Mouse (Mus musculus) hindbrain, embryonic 12.5 days (tissue): Measurements from ENCODE around the gene Atp1a4. TPM values are rescaled to one million over a fixed set of nuclear protein-coding genes. Genes with fewer than 3 reads are reported as not detected.

ENCODE experiments used
- ATAC-seq: fragments of 200-750 bp; cut with Nextera tagmentation; 2 replicates; pipeline ENCODE4 v1.8.0; 2017; ENCODE audit warnings: moderate TSS enrichment; ENCODE audit not compliant: low FRiP score
- H3K27ac ChIP-seq: fragments of 300-500 bp; sonication (generic); 2 replicates; pipeline ENCODE4 v1.5.1; 2016; ENCODE audit warnings: mild to moderate bottlenecking
- H3K27me3 ChIP-seq: fragments of 300-500 bp; sonication (generic); 2 replicates; pipeline ENCODE4 v1.6.1; 2016; ENCODE audit warnings: mild to moderate bottlenecking
- H3K36me3 ChIP-seq: fragments of 300-500 bp; sonication (generic); 2 replicates; pipeline ENCODE4 v1.6.1; 2016; ENCODE audit warnings: mild to moderate bottlenecking
- H3K4me1 ChIP-seq: fragments of 300-500 bp; sonication (generic); 2 replicates; pipeline ENCODE4 v1.6.1; 2016
- H3K4me2 ChIP-seq: fragments of 300-500 bp; sonication (generic); replicated peaks from 2 replicates; pipeline ENCODE4 v1.6.1; 2016; ENCODE audit warnings: mild to moderate bottlenecking
- H3K4me3 ChIP-seq: fragments of 300-500 bp; sonication (generic); 2 replicates; pipeline ENCODE4 v1.5.1; 2016; ENCODE audit warnings: mild to moderate bottlenecking
- H3K9ac ChIP-seq: fragments of 300-500 bp; sonication (generic); 2 replicates; pipeline ENCODE4 v1.6.1; 2016; ENCODE audit warnings: mild to moderate bottlenecking, moderate library complexity
- H3K9me3 ChIP-seq: fragments of 300-500 bp; sonication (generic); replicated peaks from 2 replicates; pipeline ENCODE4 v1.6.1; 2016; ENCODE audit warnings: mild to moderate bottlenecking
- whole genome bisulfite sequencing: fragments of 180-500 bp; shearing (Covaris S2); methylation state at CpG from one replicate; pipeline ENCODE4 v1.1.7; 2016; 5-methylcytosine and 5-hydroxymethylcytosine counted together
- polyA plus RNA-seq: library from polyadenylated mRNA; unstranded; fragments of >200 nt; fragmentation: Nextera tagmentation; extraction: Ambion mirVana; gene quantifications from 2 replicates; pipeline ENCODE4 v1.2.1, GENCODE M21; 2016

The Atp1a4 gene
- polyA plus RNA-seq, 1 experiment from 2014 or later: not detected

DNA sequence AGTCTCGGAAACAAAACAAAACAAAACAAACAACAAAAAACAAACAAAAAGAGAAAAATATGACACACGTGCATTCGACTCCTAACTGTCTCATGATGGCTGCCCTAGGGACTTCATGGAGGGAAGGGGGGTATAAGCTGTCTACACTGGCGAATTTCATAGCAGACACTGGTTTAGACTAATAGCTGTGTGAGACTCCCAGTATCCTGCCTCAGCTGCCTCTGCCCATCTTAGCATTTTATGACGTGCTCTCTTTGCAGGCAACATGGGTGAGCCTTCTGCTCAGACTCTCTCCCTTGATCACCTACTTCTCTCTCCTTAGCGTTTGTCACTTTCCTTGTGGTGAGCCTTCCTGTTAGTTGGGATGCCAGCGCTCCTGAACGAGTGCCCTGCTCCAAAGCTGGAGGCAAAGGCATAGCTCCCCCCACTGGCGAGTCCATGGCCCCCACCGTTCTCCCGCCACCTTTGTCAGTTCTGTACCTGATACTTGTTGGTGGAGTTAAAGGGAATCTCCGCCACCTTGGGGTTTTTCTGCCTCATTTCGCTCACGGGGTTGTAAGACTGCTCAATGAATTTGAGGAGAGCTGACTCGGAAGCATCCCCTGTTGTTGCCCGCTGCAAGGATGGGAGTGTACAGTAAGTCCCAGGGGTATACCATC is 14.5 kb downstream of the Atp1a4 start:
- no peak overlapping the region for H3K9ac ChIP-seq
- peak overlapping the region; percentile 21 for H3K4me2 ChIP-seq
- ATAC-seq: no peak
- peaks cover 21% of the 10 kb centered on the region for H3K27me3 ChIP-seq
- no peak overlapping the region for H3K27ac ChIP-seq
- no peak overlapping the region for H3K4me3 ChIP-seq
- H3K36me3 ChIP-seq: no peaks in the 10 kb centered on the region
- peaks cover 37% of the 10 kb centered on the region for H3K4me1 ChIP-seq
- 32% methylated on average over 16 of the region's 16 CpGs for WGBS
- no peaks in the 10 kb centered on the region for H3K9me3 ChIP-seq

DNA sequence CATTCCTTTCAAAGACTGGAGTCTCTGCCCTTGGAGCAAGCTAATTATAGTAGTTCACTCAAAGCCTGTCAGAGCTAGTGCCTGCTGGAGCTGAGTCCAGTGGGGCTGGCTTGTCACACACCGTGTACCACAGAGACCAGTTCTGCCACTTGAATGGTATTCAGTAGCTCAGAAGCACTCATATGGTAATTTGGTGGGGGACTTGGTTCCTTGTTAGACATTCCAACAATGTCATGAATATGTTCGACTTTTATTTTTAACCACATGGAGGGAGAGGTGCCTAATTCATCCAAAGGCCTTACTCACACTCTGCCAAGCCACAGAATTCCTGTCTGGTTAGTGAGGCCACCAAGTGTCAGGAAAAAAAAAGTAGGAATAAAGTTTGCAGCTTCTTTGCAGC is 15.8 kb downstream of the Atp1a4 start:
- H3K4me3 ChIP-seq: no peak overlapping the region
- no peaks in the 10 kb centered on the region for H3K36me3 ChIP-seq
- peaks cover 35% of the 10 kb centered on the region for H3K4me1 ChIP-seq
- 0 out of 2 replicates have a peak overlapping the region, but pooled peaks have one; percentile 23 for H3K27ac ChIP-seq
- H3K9ac ChIP-seq: no peak overlapping the region
- WGBS: 19% methylated on average over 2 of the region's 2 CpGs
- H3K4me2 ChIP-seq: no peak overlapping the region
- ATAC-seq: peak; percentile 76
- H3K27me3 ChIP-seq: peaks cover 21% of the 10 kb centered on the region
- H3K9me3 ChIP-seq: no peaks in the 10 kb centered on the region

DNA sequence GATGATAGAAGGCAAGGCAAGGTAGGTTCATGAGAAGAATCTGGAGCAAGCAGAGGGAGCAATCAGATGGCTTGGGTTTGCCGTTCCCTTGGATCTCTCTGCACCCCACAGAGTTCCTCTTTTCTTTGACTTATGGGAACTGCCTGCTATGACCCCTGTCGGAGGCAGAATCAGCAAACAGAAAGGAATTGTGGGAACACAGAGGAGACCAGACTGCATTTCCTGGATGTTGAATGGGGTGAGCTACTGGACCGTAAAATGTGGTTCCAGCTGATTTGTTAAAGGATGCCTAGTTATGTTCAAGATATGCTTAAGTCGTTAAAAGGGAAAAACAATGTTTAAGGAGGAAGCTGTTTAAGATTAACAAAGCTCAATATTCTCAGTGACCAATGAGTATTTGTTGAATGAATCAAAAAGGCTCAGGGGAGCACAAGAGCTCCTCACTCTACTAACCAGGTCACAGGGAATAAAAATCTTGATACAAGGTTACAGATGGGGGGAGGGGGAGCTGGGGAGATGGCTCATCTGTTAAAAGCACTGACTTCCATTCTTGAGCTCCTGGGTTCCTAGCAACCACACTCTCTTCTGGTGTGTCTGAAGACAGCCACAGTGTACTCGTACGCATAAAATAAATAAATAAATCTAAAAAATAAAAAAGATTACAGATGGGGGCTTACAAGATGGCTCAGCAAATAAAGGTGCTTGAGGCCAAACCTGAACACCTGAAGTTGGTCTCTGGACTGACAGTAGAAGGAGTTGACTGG is 17.1 kb downstream of the Atp1a4 start:
- Histone ChIP-seq H3K4me2 (no peak overlapping the region), H3K9me3 (no peaks in the 10 kb centered on the region), H3K27ac (no peak overlapping the region; the same call in 1 of the 2 replicates), H3K27me3 (peaks cover 21% of the 10 kb centered on the region), H3K4me1 (peaks cover 35% of the 10 kb centered on the region), H3K36me3 (no peaks in the 10 kb centered on the region), H3K9ac (no peak overlapping the region), H3K4me3 (no peak overlapping the region)
- WGBS: 25% methylated on average over 6 of the region's 6 CpGs
- no peak for ATAC-seq

DNA sequence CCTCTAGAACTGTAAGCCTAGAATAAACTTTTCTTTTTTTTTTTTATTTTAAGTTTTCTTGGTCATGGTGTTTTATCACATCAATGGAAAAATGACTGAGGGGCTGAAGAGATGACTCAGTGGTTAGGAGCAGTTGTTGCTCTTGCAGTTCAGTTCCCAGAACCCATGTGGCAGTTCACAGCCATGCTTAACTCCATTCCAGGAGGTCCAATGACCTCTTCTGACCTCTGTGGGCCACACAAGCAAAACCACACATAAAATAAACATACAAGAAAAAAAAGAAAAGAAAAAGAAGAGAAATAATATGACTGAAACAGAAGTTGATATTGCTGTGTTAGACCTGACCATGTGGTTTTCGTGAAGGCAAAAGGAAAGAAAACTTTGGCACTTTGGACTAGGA is 29.0 kb downstream of the Atp1a4 start:
- H3K4me1 ChIP-seq: no peaks in the 10 kb centered on the region
- no peak for ATAC-seq
- H3K9me3 ChIP-seq: no peaks in the 10 kb centered on the region
- no peak overlapping the region for H3K4me3 ChIP-seq
- no peak overlapping the region for H3K4me2 ChIP-seq
- H3K9ac ChIP-seq: no peak overlapping the region
- 86% methylated on average over 1 of the region's 1 CpGs for whole genome bisulfite sequencing
- H3K27ac ChIP-seq: no peak overlapping the region
- no peaks in the 10 kb centered on the region for H3K36me3 ChIP-seq
- H3K27me3 ChIP-seq: no peaks in the 10 kb centered on the region

DNA sequence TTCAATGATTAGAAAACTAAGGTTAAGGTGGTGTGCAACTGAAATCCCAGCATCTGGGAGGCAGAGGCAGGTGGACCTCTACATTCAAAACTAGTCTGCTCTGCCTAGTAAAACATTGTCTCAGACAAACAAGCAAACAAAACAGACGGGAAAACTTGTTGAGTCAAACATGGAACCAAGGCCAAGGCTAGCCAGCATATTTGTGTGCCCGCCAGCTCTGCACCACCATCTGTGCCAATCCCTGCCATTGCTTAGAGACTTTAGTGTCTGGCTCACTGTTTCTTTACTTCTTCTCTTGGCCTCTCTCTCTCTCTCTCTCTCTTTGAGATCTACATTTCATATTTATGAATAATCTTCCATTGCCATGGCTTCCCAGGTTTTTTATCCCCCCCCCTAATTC is 30.0 kb downstream of the Atp1a4 start:
- Histone ChIP-seq H3K4me1 (no peaks in the 10 kb centered on the region), H3K27ac (no peak overlapping the region), H3K9ac (no peak overlapping the region), H3K36me3 (no peaks in the 10 kb centered on the region), H3K27me3 (no peaks in the 10 kb centered on the region), H3K9me3 (no peaks in the 10 kb centered on the region), H3K4me2 (no peak overlapping the region), H3K4me3 (no peak overlapping the region)
- ATAC-seq: no peak
- 88% methylated on average over 2 of the region's 2 CpGs for WGBS

DNA sequence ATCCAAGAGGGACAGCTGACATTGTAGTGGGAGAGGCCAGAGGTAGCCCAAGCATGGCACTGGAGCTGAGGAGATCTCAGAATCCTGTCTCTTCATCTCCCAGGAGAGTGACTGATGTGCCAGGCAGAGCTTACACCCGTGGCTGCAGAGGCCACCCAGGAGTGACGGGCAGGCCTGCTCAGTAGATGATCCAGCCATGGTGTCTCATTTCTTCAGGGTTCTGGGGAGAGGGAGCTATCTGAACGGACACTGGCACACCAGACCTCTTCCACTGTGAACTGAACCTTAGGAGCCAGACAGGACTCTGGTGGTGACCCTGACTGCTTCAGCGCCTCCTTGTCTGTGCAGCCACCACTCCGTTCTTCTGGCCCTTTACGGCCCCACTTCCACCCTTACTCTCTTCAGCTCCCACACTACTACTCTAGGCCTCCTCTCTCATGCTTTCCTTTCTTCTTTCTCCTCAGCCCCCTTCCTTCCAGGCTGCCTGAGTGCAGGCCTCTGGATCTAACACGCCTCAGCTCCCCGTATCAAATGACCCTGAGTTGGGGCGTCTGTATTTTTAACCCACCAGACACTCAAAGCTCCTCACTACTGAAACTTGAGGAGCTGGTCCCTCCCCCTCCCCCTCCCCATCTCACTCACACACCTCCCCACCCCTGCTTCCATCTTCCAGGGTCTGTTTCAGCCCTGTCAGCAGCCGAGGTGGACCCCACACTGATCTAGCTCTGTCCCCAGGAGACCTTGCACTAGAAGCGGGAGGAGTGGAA is 36.7 kb downstream of the Atp1a4 start:
- no peaks in the 10 kb centered on the region for H3K36me3 ChIP-seq
- 39% methylated on average over 11 of the region's 11 CpGs for WGBS
- H3K9ac ChIP-seq: no peak overlapping the region
- no peaks in the 10 kb centered on the region for H3K27me3 ChIP-seq
- H3K4me2 ChIP-seq: no peak overlapping the region
- 0 out of 2 replicates have a peak, but pooled peaks have one; percentile 6 for ATAC-seq
- H3K4me3 ChIP-seq: no peak overlapping the region
- peak overlapping the region; percentile 70 for H3K27ac ChIP-seq
- no peaks in the 10 kb centered on the region for H3K9me3 ChIP-seq
- peaks cover 51% of the 10 kb centered on the region for H3K4me1 ChIP-seq

DNA sequence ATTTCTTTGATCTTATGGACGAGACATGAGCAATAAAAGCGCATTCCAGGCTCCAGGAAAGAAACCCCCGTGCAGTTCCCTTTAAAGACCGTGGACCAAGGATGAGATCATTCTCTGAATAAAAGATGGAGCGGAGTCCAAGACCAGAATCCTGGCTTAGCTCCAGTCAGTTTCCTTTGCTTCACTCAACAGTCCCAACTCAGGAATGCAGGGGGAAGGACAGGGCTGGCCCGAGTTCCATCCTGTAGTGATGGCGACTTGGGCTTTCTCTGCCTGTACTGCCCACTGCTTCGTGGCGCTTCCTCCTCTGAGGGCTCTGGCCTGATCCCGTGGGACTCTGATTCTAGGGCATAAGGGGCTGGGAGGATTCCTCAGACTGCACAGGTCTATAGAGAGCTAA is 37.8 kb downstream of the Atp1a4 start:
- Histone ChIP-seq H3K9me3 (no peaks in the 10 kb centered on the region), H3K27me3 (no peaks in the 10 kb centered on the region), H3K9ac (no peak overlapping the region), H3K36me3 (no peaks in the 10 kb centered on the region), H3K4me1 (peaks cover 51% of the 10 kb centered on the region), H3K4me2 (no peak overlapping the region), H3K4me3 (no peak overlapping the region), H3K27ac (peak overlapping the region; percentile 55)
- ATAC-seq: no peak
- 47% methylated on average over 10 of the region's 10 CpGs for WGBS

DNA sequence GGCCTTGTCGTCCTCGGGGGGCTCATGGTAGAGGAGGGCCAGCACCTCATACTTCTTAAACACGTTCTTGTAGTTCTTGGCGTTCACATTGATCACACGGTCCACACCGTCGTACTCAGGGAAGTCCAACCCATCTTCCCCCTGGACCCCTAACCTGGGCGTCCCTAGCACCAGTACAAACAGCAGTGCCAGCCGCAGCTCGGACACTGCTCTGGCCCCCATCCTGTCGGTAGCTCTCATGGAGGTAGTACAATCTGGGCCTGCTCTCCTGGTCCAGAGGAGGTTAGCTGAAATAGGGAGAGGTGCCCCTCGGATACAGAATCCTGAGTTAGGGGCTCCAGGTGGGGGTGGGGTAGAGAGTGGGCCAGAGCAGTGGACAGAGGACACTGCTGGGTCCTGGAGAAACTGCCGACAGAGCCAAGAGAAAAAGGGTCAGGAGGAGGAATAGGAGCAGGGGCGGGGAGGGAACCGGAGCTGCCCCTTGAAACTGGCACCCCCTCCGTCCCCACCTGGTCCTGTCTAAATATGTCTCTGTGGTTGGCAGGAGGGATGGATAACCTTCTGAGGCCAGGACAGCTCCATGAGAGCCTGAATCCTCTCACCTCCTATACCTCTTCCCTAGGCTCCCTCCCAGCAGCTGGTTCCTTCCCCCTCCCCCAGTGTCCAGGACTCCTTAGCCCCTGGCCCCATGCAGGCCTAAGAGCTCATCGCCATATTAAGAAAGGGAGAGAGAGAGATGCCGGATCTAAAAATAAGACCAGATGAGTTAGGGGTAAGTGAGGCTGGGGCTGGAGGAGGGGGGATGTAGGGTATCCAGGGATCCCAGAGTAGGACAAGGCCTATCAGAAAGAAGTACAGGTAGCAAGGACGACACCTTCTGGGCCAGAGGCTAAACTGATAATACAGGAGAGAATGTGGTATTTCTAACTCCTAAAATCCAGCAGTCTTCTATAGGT is 38.5 kb downstream of the Atp1a4 start, which contains the start of gene Casq1:
TSS of gene Casq1 (minus strand) at position 418 of the 956 bp plus-strand sequence.
- no peaks in the 10 kb centered on the region for H3K9me3 ChIP-seq
- no peak within 1 kb of the TSS for H3K4me3 ChIP-seq
- no peaks in the 10 kb centered on the region for H3K27me3 ChIP-seq
- H3K27ac ChIP-seq: peak within 1 kb of the TSS; percentile 55
- 82% methylated on average over 19 of the region's 19 CpGs for WGBS
- no peak for ATAC-seq
- peaks cover 51% of the 10 kb centered on the region for H3K4me1 ChIP-seq
- no peak within 1 kb of the TSS for H3K4me2 ChIP-seq
- no peak within 1 kb of the TSS for H3K9ac ChIP-seq
- H3K36me3 ChIP-seq: no peaks in the 10 kb centered on the region

DNA sequence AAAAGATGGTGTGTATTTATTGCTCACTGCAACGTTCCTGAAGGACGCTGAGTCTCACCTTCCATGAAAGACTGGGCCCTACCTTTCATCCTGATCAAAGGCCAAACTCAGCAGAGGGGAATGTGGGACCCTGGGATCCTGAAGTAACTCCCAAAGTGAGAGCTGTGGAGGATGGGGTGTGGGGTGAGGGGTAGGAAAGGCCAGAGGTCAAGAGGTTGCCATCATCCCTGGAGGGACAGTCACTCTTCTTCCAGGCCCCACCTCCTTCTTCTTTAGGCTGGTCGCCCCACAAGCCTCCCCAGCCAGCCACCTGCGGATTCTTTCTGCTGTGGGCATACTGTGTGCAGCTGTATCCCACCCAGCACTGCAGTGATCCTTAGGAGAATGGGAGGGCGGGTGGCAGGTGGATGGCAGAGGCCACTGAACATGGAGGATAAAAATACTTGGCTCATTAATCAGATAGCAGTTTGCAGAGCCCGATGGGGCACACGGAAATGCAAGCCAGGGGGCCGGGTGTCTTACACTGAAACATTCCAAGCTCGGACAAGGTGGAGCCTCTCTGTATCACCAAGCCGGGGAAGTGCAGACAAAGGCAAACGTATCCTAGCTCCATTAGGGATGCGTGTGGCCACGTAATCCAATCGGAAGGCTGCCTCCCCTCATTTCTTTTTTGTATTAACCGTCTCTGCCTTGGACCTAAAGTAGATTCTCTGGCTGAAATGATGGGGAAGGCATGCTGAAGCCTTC is 39.9 kb downstream of the Atp1a4 start:
- Histone ChIP-seq H3K9ac (no peak overlapping the region), H3K4me3 (no peak overlapping the region), H3K27ac (no peak overlapping the region), H3K4me2 (no peak overlapping the region), H3K4me1 (peaks cover 57% of the 10 kb centered on the region), H3K9me3 (no peaks in the 10 kb centered on the region), H3K36me3 (no peaks in the 10 kb centered on the region), H3K27me3 (no peaks in the 10 kb centered on the region)
- no peak for ATAC-seq
- 45% methylated on average over 15 of the region's 15 CpGs for WGBS

DNA sequence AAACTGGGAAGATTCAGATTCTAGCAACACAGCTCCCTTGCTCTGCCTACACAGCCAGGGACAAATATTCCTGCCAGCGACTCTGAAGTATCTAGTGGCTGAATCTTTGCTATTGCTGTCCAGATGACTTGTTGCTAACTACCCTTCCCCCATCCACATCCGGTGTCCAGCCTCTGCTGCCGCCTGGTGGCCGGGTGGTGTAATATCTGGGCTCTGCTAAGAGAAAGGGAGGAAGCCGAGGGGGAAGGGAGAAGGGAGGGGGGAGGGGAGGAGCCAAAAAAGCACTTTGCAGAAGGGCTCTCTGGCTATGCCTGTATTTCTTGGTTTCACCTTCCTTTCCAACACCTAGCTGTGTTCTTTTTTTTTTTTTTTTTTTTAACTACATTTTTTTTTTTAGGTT is 41.1 kb downstream of the Atp1a4 start:
- 0% methylated on average over 5 of the region's 5 CpGs for WGBS
- Histone ChIP-seq H3K27me3 (no peaks in the 10 kb centered on the region), H3K9ac (no peak overlapping the region), H3K9me3 (no peaks in the 10 kb centered on the region), H3K4me3 (no peak overlapping the region), H3K36me3 (no peaks in the 10 kb centered on the region), H3K27ac (peak overlapping the region; percentile 52), H3K4me2 (peak overlapping the region; percentile 30), H3K4me1 (peaks cover 61% of the 10 kb centered on the region)
- peak; percentile 11; the same call in 1 of the 2 replicates for ATAC-seq

DNA sequence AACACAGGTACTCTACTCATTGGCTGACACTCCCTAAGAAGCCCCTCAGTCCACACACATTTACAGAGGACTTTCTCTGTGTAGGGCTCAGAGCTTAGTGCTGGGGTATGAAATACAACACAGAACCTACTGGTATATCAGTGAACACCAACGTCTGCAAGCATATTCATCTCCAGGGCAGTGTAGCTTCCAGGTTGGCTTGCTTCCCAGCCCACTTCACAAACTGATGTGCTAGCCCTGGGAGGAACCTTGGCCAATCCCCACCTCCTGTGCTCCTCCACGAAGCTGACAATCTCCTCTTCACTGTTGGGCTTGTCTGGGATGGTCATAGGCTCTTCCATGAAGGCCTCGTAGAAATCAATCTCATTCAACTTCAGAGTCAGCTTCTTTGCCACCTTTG is 43.5 kb downstream of the Atp1a4 start:
- no peaks in the 10 kb centered on the region for H3K9me3 ChIP-seq
- H3K4me3 ChIP-seq: no peak overlapping the region
- no peak overlapping the region for H3K9ac ChIP-seq
- H3K4me2 ChIP-seq: no peak overlapping the region
- no peak for ATAC-seq
- 78% methylated on average over 3 of the region's 3 CpGs for WGBS
- H3K27ac ChIP-seq: 0 out of 2 replicates have a peak overlapping the region, but pooled peaks have one; percentile 9
- H3K27me3 ChIP-seq: no peaks in the 10 kb centered on the region
- 0 out of 2 replicates have a peak, but pooled peaks cover under 1% of the 10 kb centered on the region for H3K36me3 ChIP-seq
- peaks cover 37% of the 10 kb centered on the region for H3K4me1 ChIP-seq
